27 mouse cellular contexts compared by ENCODE assay signal in the genomic region with DNA sequence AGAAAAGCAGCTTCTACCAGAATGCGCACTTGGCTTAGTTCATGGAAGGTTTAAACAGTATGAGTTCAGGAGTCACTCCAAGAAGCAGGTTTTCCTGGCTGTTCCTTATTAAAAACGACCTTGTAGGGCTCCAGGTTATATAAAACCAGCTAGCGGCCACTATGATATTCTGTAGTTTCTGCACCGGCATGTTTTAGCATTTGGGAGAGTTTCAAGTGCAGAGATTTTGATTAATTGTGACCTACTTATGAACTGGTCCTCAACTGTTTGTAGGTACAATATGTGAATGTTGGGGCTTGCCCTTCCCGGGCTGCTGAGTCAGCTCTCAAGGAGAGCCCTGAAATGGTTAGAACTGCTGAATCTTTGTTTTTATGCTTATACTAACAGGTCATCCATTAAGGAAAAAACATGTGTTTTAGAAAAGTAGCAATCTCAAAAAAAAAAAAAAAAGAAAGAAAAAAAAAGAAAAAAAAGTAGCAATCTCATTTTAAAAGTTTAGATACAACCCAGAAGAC. TPM values are rescaled to one million over a fixed set of nuclear protein-coding genes. Genes with fewer than 3 reads are reported as not detected.
DNase-seq lines count a peak whose midpoint lies in the region; ATAC-seq and TF ChIP-seq lines count a peak whose summit lies in the region.
"Had no signal": no experiment of that assay in that cellular context is flagged by ENCODE, and none has a peak within 500 bp of the region (broad histone marks: within the 10 kb centered on the region; RNA-seq: fewer than 3 reads in every experiment).

No protein-coding gene starts in this region.

- H3K9ac ChIP-seq in kidney, embryonic 15.5 days = no peak overlapping the region
- H3K9ac ChIP-seq in CH12.LX (ENCODE audit: insufficient read depth, low read depth) = no peak overlapping the region
- H3K9ac ChIP-seq in ES-E14 (ENCODE audit: insufficient read depth, low read depth, low read length, poor library complexity, severe bottlenecking) = no peak overlapping the region
- no peak overlapping the region for H3K9ac ChIP-seq in hindbrain, embryonic 14.5 days
- no peak overlapping the region for H3K9ac ChIP-seq in forebrain, embryonic 11.5 days (ENCODE audit: low read length)
- H3K9ac ChIP-seq: embryonic facial prominence, embryonic 13.5 days; heart, embryonic 13.5 days; liver, embryonic 15.5 days; lung, embryonic 15.5 days had no signal

- TF ChIP-seq RAD21 in CH12.LX (IDR thresholded peaks at IDR 0.05; ENCODE audit: low read depth, low read length) = no peak

- H3K27me3 ChIP-seq in kidney, embryonic 15.5 days = no peaks in the 10 kb centered on the region
- H3K27me3 ChIP-seq in CH12.LX (replicated peaks) = no peaks in the 10 kb centered on the region
- H3K27me3 ChIP-seq in small intestine, adult 2 months (ENCODE audit: control insufficient read depth, insufficient read depth, low read length) = no peaks in the 10 kb centered on the region
- H3K27me3 ChIP-seq in hindbrain, embryonic 14.5 days (ENCODE audit: control insufficient read depth, insufficient read depth, low read length) = no peaks in the 10 kb centered on the region
- no peaks in the 10 kb centered on the region for H3K27me3 ChIP-seq in forebrain, embryonic 11.5 days (ENCODE audit: control insufficient read depth, insufficient read depth, low read length)
- H3K27me3 ChIP-seq: embryonic facial prominence, embryonic 13.5 days; heart, embryonic 13.5 days; liver, embryonic 15.5 days; lung, embryonic 15.5 days had no signal

- in situ Hi-C loops in CH12.LX (cut with MboI; ENCODE audit: low pct_ligation_motif_present, low pct_unique_long_range_greater_than_20kb, low sequenced_read_pairs) (loop anchor here (25.0 kb wide), 1 partner anchor 417 kb away; no protein-coding TSS in a partner anchor), ES-E14 (cut with MboI; ENCODE audit: low sequenced_read_pairs in 2 of 2, unreplicated experiment in 2 of 2) (no loop called here)

- no peak for TF ChIP-seq CTCF in CH12.LX (conservative IDR thresholded peaks at IDR 0.05 in 1 of 2, IDR thresholded peaks at IDR 0.05 in 1 of 2; ENCODE audit: low read depth in 2 of 2, low read length in 2 of 2)
- no peak for TF ChIP-seq CTCF in small intestine, adult 2 months (IDR thresholded peaks at IDR 0.05; ENCODE audit: extremely low read depth, insufficient read length, insufficient replicate concordance, low read depth, low read length)

- peak overlapping the region; percentile 83 for H3K27ac ChIP-seq in kidney, embryonic 15.5 days
- H3K27ac ChIP-seq in CH12.LX (ENCODE audit: insufficient read depth, low read depth) (no peak overlapping the region), ES-E14 (ENCODE audit: insufficient read depth, low read depth, low read length, poor library complexity, severe bottlenecking) (no peak overlapping the region)
- H3K27ac ChIP-seq in small intestine, adult 2 months (ENCODE audit: insufficient read depth, low read depth, low read length) = peak overlapping the region; percentile 22; the same call in 1 of the 2 replicates
- no peak overlapping the region for H3K27ac ChIP-seq in hindbrain, embryonic 14.5 days
- H3K27ac ChIP-seq in forebrain, embryonic 11.5 days (ENCODE audit: low read depth, low read length) = no peak overlapping the region
- H3K27ac ChIP-seq: embryonic facial prominence, embryonic 13.5 days; forebrain, embryonic 10.5 days; heart, embryonic 13.5 days; liver, embryonic 15.5 days; lung, embryonic 15.5 days had no signal

- dilution Hi-C loops in CH12.LX (cut with MboI; ENCODE audit: extremely low pct_ligation_motif_present, extremely low pct_unique_long_range_greater_than_20kb, low sequenced_read_pairs) = no loop called here

- WGBS in kidney, embryonic 15.5 days = 70% methylated on average over 5 of the region's 5 CpGs
- WGBS in small intestine, adult 2 months = 73% methylated on average over 5 of the region's 5 CpGs
- WGBS in hindbrain, embryonic 14.5 days = 87% methylated on average over 5 of the region's 5 CpGs
- 88% methylated on average over 5 of the region's 5 CpGs for WGBS in forebrain, embryonic 11.5 days

- ATAC-seq in kidney, embryonic 15.5 days (replicated peaks; ENCODE audit: low FRiP score) = no peak
- no peak for ATAC-seq in hindbrain, embryonic 14.5 days (ENCODE audit: low FRiP score)
- ATAC-seq in forebrain, embryonic 11.5 days (replicated peaks; ENCODE audit: low FRiP score) = no peak
- ATAC-seq: forebrain, embryonic 16.5 days; hindbrain, embryonic 16.5 days; midbrain, embryonic 16.5 days had no signal

- TF ChIP-seq POLR2A in CH12.LX (IDR thresholded peaks at IDR 0.05; ENCODE audit: low read depth, low read length) = no peak
- no peak for TF ChIP-seq POLR2A in small intestine, adult 2 months (IDR thresholded peaks at IDR 0.05; ENCODE audit: low read depth, low read length)

- no peaks in the 10 kb centered on the region for H3K36me3 ChIP-seq in kidney, embryonic 15.5 days
- H3K36me3 ChIP-seq in CH12.LX (replicated peaks in 1 of 2; ENCODE audit: control insufficient read depth in 1 of 2, insufficient read depth in 1 of 2, low read length in 1 of 2) (no peaks in the 10 kb centered on the region), ES-E14 (ENCODE audit: control insufficient read depth, insufficient read depth, low read length, poor library complexity, severe bottlenecking) (no peaks in the 10 kb centered on the region)
- no peaks in the 10 kb centered on the region for H3K36me3 ChIP-seq in small intestine, adult 2 months (ENCODE audit: control insufficient read depth, insufficient read depth, low read length)
- H3K36me3 ChIP-seq in hindbrain, embryonic 14.5 days (replicated peaks; ENCODE audit: control insufficient read depth, insufficient read depth) = no peaks in the 10 kb centered on the region
- H3K36me3 ChIP-seq in forebrain, embryonic 11.5 days (ENCODE audit: control insufficient read depth, insufficient read depth, low read length) = no peaks in the 10 kb centered on the region
- H3K36me3 ChIP-seq: embryonic facial prominence, embryonic 13.5 days; forebrain, embryonic 10.5 days; G1E; heart, embryonic 13.5 days; liver, embryonic 15.5 days; lung, embryonic 15.5 days had no signal

- H3K4me3 ChIP-seq in kidney, embryonic 15.5 days (replicated peaks) = no peak overlapping the region
- no peak overlapping the region for H3K4me3 ChIP-seq in CH12.LX (replicated peaks in 1 of 3; ENCODE audit: low read depth in 2 of 3, low read length in 2 of 3, poor library complexity in 1 of 3)
- H3K4me3 ChIP-seq in ES-E14 (ENCODE audit: insufficient read depth in 1 of 2, low read depth in 1 of 2, low read length in 2 of 2, poor library complexity in 1 of 2, severe bottlenecking in 1 of 2) = no peak overlapping the region
- H3K4me3 ChIP-seq in small intestine, adult 2 months (ENCODE audit: low read depth, low read length) = no peak overlapping the region
- no peak overlapping the region for H3K4me3 ChIP-seq in hindbrain, embryonic 14.5 days (replicated peaks; ENCODE audit: low read length)
- no peak overlapping the region for H3K4me3 ChIP-seq in forebrain, embryonic 11.5 days (ENCODE audit: low read depth, low read length)
- H3K4me3 ChIP-seq: embryonic facial prominence, embryonic 13.5 days; forebrain, embryonic 10.5 days; heart, embryonic 13.5 days; liver, embryonic 15.5 days; lung, embryonic 15.5 days had no signal

- no peaks in the 10 kb centered on the region for H3K9me3 ChIP-seq in kidney, embryonic 15.5 days (replicated peaks)
- H3K9me3 ChIP-seq in CH12.LX (replicated peaks; ENCODE audit: low read length) (no peaks in the 10 kb centered on the region), ES-E14 (ENCODE audit: control insufficient read depth, insufficient read depth, low read depth, low read length) (no peaks in the 10 kb centered on the region)
- H3K9me3 ChIP-seq in hindbrain, embryonic 14.5 days (ENCODE audit: control insufficient read depth, low read length) = no peaks in the 10 kb centered on the region
- H3K9me3 ChIP-seq in forebrain, embryonic 11.5 days (ENCODE audit: control insufficient read depth, low read length) = no peaks in the 10 kb centered on the region
- H3K9me3 ChIP-seq: embryonic facial prominence, embryonic 13.5 days; forebrain, embryonic 10.5 days; heart, embryonic 13.5 days; liver, embryonic 15.5 days; lung, embryonic 15.5 days had no signal

- peaks cover 61% of the 10 kb centered on the region for H3K4me1 ChIP-seq in kidney, embryonic 15.5 days
- peaks cover 42 to 84% of the 10 kb centered on the region in 2 experiments for H3K4me1 ChIP-seq in CH12.LX (ENCODE audit: control insufficient read depth in 1 of 2, insufficient read depth in 2 of 2)
- H3K4me1 ChIP-seq in ES-E14 (ENCODE audit: control insufficient read depth in 2 of 2, insufficient read depth in 2 of 2, low read length in 2 of 2, poor library complexity in 1 of 2) = peaks cover 4 to 21% of the 10 kb centered on the region in 2 experiments
- peaks cover 15% of the 10 kb centered on the region; the same call in 1 of the 2 replicates for H3K4me1 ChIP-seq in small intestine, adult 2 months (ENCODE audit: control insufficient read depth, insufficient read depth, insufficient read length, low read length)
- H3K4me1 ChIP-seq in hindbrain, embryonic 14.5 days (replicated peaks; ENCODE audit: control insufficient read depth, insufficient read depth, low read length) = no peaks in the 10 kb centered on the region
- H3K4me1 ChIP-seq in forebrain, embryonic 11.5 days (replicated peaks; ENCODE audit: control insufficient read depth, insufficient read depth, low read length) = no peaks in the 10 kb centered on the region

- no peak for TF ChIP-seq EP300 in CH12.LX (IDR thresholded peaks at IDR 0.05; ENCODE audit: low read length)

- no peak overlapping the region for H3K4me2 ChIP-seq in kidney, embryonic 15.5 days
- H3K4me2 ChIP-seq in CH12.LX (ENCODE audit: insufficient read depth, low read depth, poor library complexity, severe bottlenecking) = no peak overlapping the region
- H3K4me2 ChIP-seq in hindbrain, embryonic 14.5 days (replicated peaks) = no peak overlapping the region
- H3K4me2 ChIP-seq in forebrain, embryonic 11.5 days (ENCODE audit: low read depth, low read length, severe bottlenecking) = no peak overlapping the region
- H3K4me2 ChIP-seq: embryonic facial prominence, embryonic 13.5 days; heart, embryonic 13.5 days; liver, embryonic 15.5 days; lung, embryonic 15.5 days; midbrain, embryonic 11.5 days had no signal

- no peaks in the 10 kb centered on the region for H3K79me2 ChIP-seq in CH12.LX (replicated peaks; ENCODE audit: control insufficient read depth, extremely low read depth, insufficient read depth, poor library complexity, severe bottlenecking)

- no peak for DNase-seq in kidney, adult 11 months
- DNase-seq in CH12.LX (ENCODE audit: extremely low read depth) = no peak
- DNase-seq in ES-E14 (ENCODE audit: low read depth, low spot score) = no peak
- DNase-seq in hindbrain, embryonic 14.5 days (ENCODE audit: low spot score) = no peak
- no peak for DNase-seq in forebrain, embryonic 11.5 days (ENCODE audit: low spot score)
- DNase-seq: adrenal gland, postnatal 14 days; B cell, adult 2 months; cerebellum, adult 11-12 months; cerebellum, postnatal 10 days; heart, postnatal 10 days; layer of hippocampus, postnatal 36 days; left cerebral cortex, postnatal 4 days; right cerebral cortex, postnatal 25 days; spleen, adult 18-20 months; thymus, postnatal 14 days had no signal

RNA-seq across cellular contexts. Expression of a gene that starts 37.4 kb away (rescaled TPM):
- polyA plus RNA-seq in kidney, embryonic 15.5 days (2015; fragmentation: Nextera tagmentation; extraction: Ambion mirVana) = 343 and 354 TPM in 2 replicates
- total RNA-seq in CH12.LX (2012; rRNA removed) = 0.17 and 0.29 TPM in 2 replicates
- 0.30 and 0.35 TPM in 2 replicates for total RNA-seq in CH12.LX (2014; rRNA removed)
- polyA plus RNA-seq in CH12.LX (2012; ENCODE audit: insufficient read length, low read depth) = 0.52 and 0.70 TPM in 2 replicates
- 23.4 and 65.2 TPM in 2 replicates for total RNA-seq in ES-E14 (2012; rRNA removed)
- polyA plus RNA-seq in small intestine, adult 2 months (2012; rRNA removed) = 664 and 1,449 TPM in 2 replicates
- 70.5 and 80.4 TPM in 2 replicates for polyA plus RNA-seq in hindbrain, embryonic 14.5 days (2014; fragmentation: Nextera tagmentation; extraction: Ambion mirVana)
- polyA plus RNA-seq in forebrain, embryonic 11.5 days (2014; fragmentation: Nextera tagmentation; extraction: Ambion mirVana) = 15.4 and 20.5 TPM in 2 replicates
- total RNA-seq: G1E had no signal
- polyA plus RNA-seq: G1E had no signal

Comparison
In these comparisons a context has a peak if more than half of its experiments do, and no peak if none do; other contexts are left out.
1. H3K27ac ChIP-seq: peak in kidney, embryonic 15.5 days (single experiment) and small intestine, adult 2 months (single experiment); none in CH12.LX (single experiment), ES-E14 (single experiment), hindbrain, embryonic 14.5 days (single experiment) and forebrain, embryonic 11.5 days (single experiment).